Mouse (Mus musculus): ENCODE measurements around the gene Tmtc2.

GRCm38 (mm10) chr10:105227631-105228030 is 346.6 kb downstream of the Tmtc2 start:
- TF ChIP-seq GATA1 (IDR thresholded peaks at IDR 0.05; ENCODE audit: borderline replicate concordance, low read length) (no peak), FLI1 (IDR thresholded peaks at IDR 0.05; ENCODE audit: low read length) (no peak)

Measured in megakaryocyte, embryonic 14.5 days (primary cell).